ENCODE assay signal across 9 mouse cellular contexts in the genomic region with DNA sequence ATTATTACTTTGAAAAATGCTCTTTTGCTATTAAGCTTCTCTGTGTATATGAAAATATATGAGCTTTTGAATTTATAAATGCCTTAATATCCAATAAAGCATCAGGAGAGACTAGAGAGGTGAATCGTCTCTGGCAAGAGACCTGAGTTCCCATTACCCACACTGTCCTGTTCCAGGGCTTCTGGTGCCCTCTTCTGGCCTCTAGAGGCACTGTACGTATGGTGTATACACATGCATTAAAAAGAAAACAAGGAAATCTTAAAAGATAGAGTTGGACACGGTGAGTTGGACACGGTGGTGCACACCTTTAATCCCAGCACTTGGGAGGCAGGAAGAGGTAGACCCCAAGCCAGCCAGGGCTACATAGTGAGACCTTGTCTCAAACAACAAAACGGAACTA. TPM values are rescaled to one million over a fixed set of nuclear protein-coding genes. Genes with fewer than 3 reads are reported as not detected.
DNase-seq lines count a peak whose midpoint lies in the region; ATAC-seq and TF ChIP-seq lines count a peak whose summit lies in the region.
"Had no signal": no experiment of that assay in that cellular context is flagged by ENCODE, and none has a peak within 500 bp of the region (broad histone marks: within the 10 kb centered on the region; RNA-seq: fewer than 3 reads in every experiment).

No protein-coding gene starts in this region.

- peak; percentile 54 for DNase-seq in kidney, adult 11 months
- DNase-seq in MN1 (ENCODE audit: low spot score): peak; percentile 26
- peak; percentile 35 for DNase-seq in embryo, embryonic 9.5 days (ENCODE audit: extremely low spot score)
- peak; percentile 50 to 69 for DNase-seq in heart, postnatal 14 days
- DNase-seq in stomach, postnatal 0 days (ENCODE audit: low spot score): peak; percentile 66

- no peak overlapping the region for H3K4me3 ChIP-seq in kidney, embryonic 16.5 days (ENCODE audit: low read length)
- H3K4me3 ChIP-seq in limb, embryonic 15.5 days: no peak overlapping the region
- no peak overlapping the region for H3K4me3 ChIP-seq in midbrain, embryonic 16.5 days (ENCODE audit: low read depth, low read length)
- no peak overlapping the region for H3K4me3 ChIP-seq in stomach, postnatal 0 days (ENCODE audit: low read depth, low read length)
- H3K4me3 ChIP-seq: embryonic facial prominence, embryonic 13.5 days had no signal

- 29% methylated on average over 5 of the region's 5 CpGs for WGBS in kidney, embryonic 16.5 days
- WGBS in limb, embryonic 15.5 days: 35% methylated on average over 5 of the region's 5 CpGs
- WGBS in midbrain, embryonic 16.5 days: 27% methylated on average over 5 of the region's 5 CpGs
- WGBS in stomach, postnatal 0 days: 29% methylated on average over 5 of the region's 5 CpGs

- no peaks in the 10 kb centered on the region for H3K4me1 ChIP-seq in kidney, embryonic 16.5 days (ENCODE audit: insufficient read depth, low read length)
- no peaks in the 10 kb centered on the region for H3K4me1 ChIP-seq in limb, embryonic 15.5 days
- H3K4me1 ChIP-seq in midbrain, embryonic 16.5 days (ENCODE audit: control insufficient read depth, insufficient read depth, low read length): no peaks in the 10 kb centered on the region
- no peaks in the 10 kb centered on the region for H3K4me1 ChIP-seq in stomach, postnatal 0 days (replicated peaks; ENCODE audit: control insufficient read depth, insufficient read depth)
- H3K4me1 ChIP-seq: embryonic facial prominence, embryonic 13.5 days had no signal

- H3K9ac ChIP-seq in kidney, embryonic 16.5 days (replicated peaks; ENCODE audit: low read length): no peak overlapping the region
- H3K9ac ChIP-seq in limb, embryonic 15.5 days: no peak overlapping the region
- no peak overlapping the region for H3K9ac ChIP-seq in midbrain, embryonic 16.5 days (ENCODE audit: low read depth, low read length)
- H3K9ac ChIP-seq in stomach, postnatal 0 days (ENCODE audit: low read length): no peak overlapping the region
- H3K9ac ChIP-seq: embryonic facial prominence, embryonic 13.5 days had no signal

- TF ChIP-seq EP300 in stomach, postnatal 0 days (optimal IDR thresholded peaks at IDR 0.05): no peak

- no peaks in the 10 kb centered on the region for H3K27me3 ChIP-seq in kidney, embryonic 16.5 days (ENCODE audit: insufficient read depth, low read length)
- H3K27me3 ChIP-seq in limb, embryonic 15.5 days: no peaks in the 10 kb centered on the region
- H3K27me3 ChIP-seq in midbrain, embryonic 16.5 days (ENCODE audit: control insufficient read depth, insufficient read depth, low read depth, low read length): no peaks in the 10 kb centered on the region
- H3K27me3 ChIP-seq in stomach, postnatal 0 days (ENCODE audit: control insufficient read depth, insufficient read depth, low read length): no peaks in the 10 kb centered on the region
- H3K27me3 ChIP-seq: embryonic facial prominence, embryonic 13.5 days had no signal

- no peak overlapping the region for H3K27ac ChIP-seq in kidney, embryonic 16.5 days (ENCODE audit: low read length)
- H3K27ac ChIP-seq in limb, embryonic 15.5 days: no peak overlapping the region
- no peak overlapping the region for H3K27ac ChIP-seq in midbrain, embryonic 16.5 days (ENCODE audit: low read length)
- H3K27ac ChIP-seq in stomach, postnatal 0 days (replicated peaks): no peak overlapping the region
- H3K27ac ChIP-seq: embryonic facial prominence, embryonic 13.5 days had no signal

- H3K9me3 ChIP-seq in kidney, embryonic 16.5 days (ENCODE audit: low read length): no peaks in the 10 kb centered on the region
- H3K9me3 ChIP-seq in limb, embryonic 15.5 days: no peaks in the 10 kb centered on the region
- no peaks in the 10 kb centered on the region for H3K9me3 ChIP-seq in midbrain, embryonic 16.5 days (replicated peaks; ENCODE audit: control insufficient read depth, low read length, poor library complexity, severe bottlenecking)
- no peaks in the 10 kb centered on the region for H3K9me3 ChIP-seq in stomach, postnatal 0 days (ENCODE audit: control insufficient read depth, low read length)
- H3K9me3 ChIP-seq: embryonic facial prominence, embryonic 13.5 days had no signal

- no peak overlapping the region for H3K4me2 ChIP-seq in kidney, embryonic 16.5 days (replicated peaks; ENCODE audit: low read depth, low read length)
- no peak overlapping the region for H3K4me2 ChIP-seq in limb, embryonic 15.5 days
- H3K4me2 ChIP-seq in midbrain, embryonic 16.5 days (ENCODE audit: low read length): no peak overlapping the region
- no peak overlapping the region for H3K4me2 ChIP-seq in stomach, postnatal 0 days (replicated peaks; ENCODE audit: low read depth)
- H3K4me2 ChIP-seq: embryonic facial prominence, embryonic 13.5 days had no signal

- peak; percentile 86 for TF ChIP-seq CTCF in stomach, postnatal 0 days (IDR thresholded peaks at IDR 0.05; ENCODE audit: low read depth)

- no peak for ATAC-seq in kidney, embryonic 16.5 days (ENCODE audit: low FRiP score, low TSS enrichment)
- 0 out of 2 replicates have a peak, but pooled peaks have one; percentile 61 for ATAC-seq in limb, embryonic 15.5 days (ENCODE audit: insufficient number of reproducible peaks, low FRiP score, low TSS enrichment, low read depth)
- 0 out of 2 replicates have a peak, but pooled peaks have one; percentile 54 for ATAC-seq in midbrain, embryonic 16.5 days
- peak; percentile 83 for ATAC-seq in stomach, postnatal 0 days (ENCODE audit: low FRiP score, low TSS enrichment)

- no peaks in the 10 kb centered on the region for H3K36me3 ChIP-seq in kidney, embryonic 16.5 days (ENCODE audit: insufficient read depth, low read length)
- H3K36me3 ChIP-seq in limb, embryonic 15.5 days: peaks cover 30% of the 10 kb centered on the region
- peaks cover 9% of the 10 kb centered on the region for H3K36me3 ChIP-seq in midbrain, embryonic 16.5 days (ENCODE audit: control insufficient read depth, insufficient read depth, low read length)
- H3K36me3 ChIP-seq in stomach, postnatal 0 days (ENCODE audit: control insufficient read depth, insufficient read depth, low read length): no peaks in the 10 kb centered on the region

- intact Hi-C loops in heart, postnatal 14 days (cut with DNase I): no loop called here

RNA-seq across cellular contexts. Expression of gene Dlat, which starts 11.1 kb away (rescaled TPM):
- polyA plus RNA-seq in kidney, embryonic 16.5 days (2015; fragmentation: Nextera tagmentation; extraction: Ambion mirVana): 64.0 and 67.9 TPM in 2 replicates
- 100 to 1,000 TPM; 392 to 414 TPM for total RNA-seq in heart, postnatal 14 days (2021)
- 47.7 and 51.6 TPM in 2 replicates for polyA plus RNA-seq in limb, embryonic 15.5 days (2015; fragmentation: Nextera tagmentation; extraction: Ambion mirVana)
- polyA plus RNA-seq in midbrain, embryonic 16.5 days (2015; fragmentation: Nextera tagmentation; extraction: Ambion mirVana): 47.0 and 54.3 TPM in 2 replicates
- polyA plus RNA-seq in stomach, postnatal 0 days (2015; fragmentation: Nextera tagmentation; extraction: Ambion mirVana): 36.7 and 45.2 TPM in 2 replicates

RNA-seq across cellular contexts. Expression of gene Nkapd1, which starts 53.4 kb away (rescaled TPM):
- 17.0 and 17.9 TPM in 2 replicates for polyA plus RNA-seq in kidney, embryonic 16.5 days (2015; fragmentation: Nextera tagmentation; extraction: Ambion mirVana)
- total RNA-seq in heart, postnatal 14 days (2021): 10 to 100 TPM; 14.7 to 14.8 TPM
- polyA plus RNA-seq in limb, embryonic 15.5 days (2015; fragmentation: Nextera tagmentation; extraction: Ambion mirVana): 17.2 and 22.2 TPM in 2 replicates
- polyA plus RNA-seq in midbrain, embryonic 16.5 days (2015; fragmentation: Nextera tagmentation; extraction: Ambion mirVana): 16.4 and 19.8 TPM in 2 replicates
- 14.3 and 16.1 TPM in 2 replicates for polyA plus RNA-seq in stomach, postnatal 0 days (2015; fragmentation: Nextera tagmentation; extraction: Ambion mirVana)

RNA-seq across cellular contexts. Expression of gene Pih1d2, which starts 53.6 kb away (rescaled TPM):
- 4.9 and 5.3 TPM in 2 replicates for polyA plus RNA-seq in kidney, embryonic 16.5 days (2015; fragmentation: Nextera tagmentation; extraction: Ambion mirVana)
- total RNA-seq in heart, postnatal 14 days (2021): under 1 TPM; 0.22 to 0.88 TPM
- polyA plus RNA-seq in limb, embryonic 15.5 days (2015; fragmentation: Nextera tagmentation; extraction: Ambion mirVana): 2.6 and 2.8 TPM in 2 replicates
- 5.7 and 5.9 TPM in 2 replicates for polyA plus RNA-seq in midbrain, embryonic 16.5 days (2015; fragmentation: Nextera tagmentation; extraction: Ambion mirVana)
- 2.2 and 3.2 TPM in 2 replicates for polyA plus RNA-seq in stomach, postnatal 0 days (2015; fragmentation: Nextera tagmentation; extraction: Ambion mirVana)
